Mouse (Mus musculus): ENCODE measurements around the gene Pgam5. TPM values are rescaled to one million over a fixed set of nuclear protein-coding genes. Genes with fewer than 3 reads are reported as not detected.

Gene Pgam5
- polyA plus RNA-seq, 1 experiment from 2014 or later: 94.4 TPM

DNA sequence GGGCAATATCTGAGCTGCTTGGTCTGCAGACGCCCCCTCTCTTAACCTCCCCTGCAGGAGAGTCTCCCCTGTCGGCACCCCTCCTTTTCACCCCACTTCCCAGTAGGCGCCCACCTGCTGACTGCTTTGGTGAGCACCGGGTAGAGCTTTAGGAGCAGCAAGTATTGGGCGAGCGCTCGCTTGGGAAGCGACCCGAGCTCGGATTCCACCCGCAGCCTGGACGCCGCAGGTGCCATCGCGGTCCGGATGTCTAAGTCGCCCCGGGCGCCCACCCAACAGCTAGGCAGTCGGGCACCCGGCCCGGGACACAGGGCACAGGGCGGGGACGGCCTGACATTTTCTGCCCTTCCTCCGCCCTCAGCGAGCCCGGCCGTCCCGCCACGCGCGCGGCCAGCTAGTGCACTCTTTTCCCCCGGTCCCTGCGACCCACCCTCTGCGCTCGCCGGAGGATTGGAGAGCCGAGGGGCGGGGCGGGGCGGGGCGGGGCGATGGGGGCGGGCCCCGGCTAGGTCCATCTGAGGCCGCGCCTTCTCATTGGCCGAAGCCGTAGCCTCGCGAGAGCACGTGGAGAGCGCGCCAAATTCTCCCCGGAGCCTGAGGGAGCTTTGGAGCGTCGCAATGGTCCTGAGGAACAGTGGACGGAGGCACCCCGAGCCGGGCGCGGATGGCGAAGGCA lies 16.2 kb upstream of the Pgam5 start, which contains the start of the genes Pxmp2 and Pole:
Gene Pxmp2, minus strand, starts transcription at position 417 of the 676 bp plus-strand sequence.
Gene Pole, plus strand, starts transcription at position 537 of the 676 bp plus-strand sequence.
- peaks cover 9% of the 10 kb centered on the region for H3K4me1 ChIP-seq (ENCODE audit: control insufficient read depth, insufficient read depth, low read depth, low read length)
- peak; percentile 99 for ATAC-seq
- peak within 1 kb of the TSS; percentile 81 for H3K9ac ChIP-seq (ENCODE audit: low read depth, low read length)
- no peaks in the 10 kb centered on the region for H3K27me3 ChIP-seq (replicated peaks; ENCODE audit: control insufficient read depth, insufficient read depth, low read length)
- peak within 1 kb of the TSS; percentile 99 for H3K4me2 ChIP-seq (ENCODE audit: low read length)
- H3K4me3 ChIP-seq (ENCODE audit: low read length): peak within 1 kb of the TSS; percentile 66
- no peaks in the 10 kb centered on the region for H3K36me3 ChIP-seq (ENCODE audit: control insufficient read depth, insufficient read depth, low read length)
- H3K27ac ChIP-seq (ENCODE audit: low read depth, low read length): 0 out of 2 replicates have a peak within 1 kb of the TSS, but pooled peaks have one; percentile 39
- no peaks in the 10 kb centered on the region for H3K9me3 ChIP-seq (ENCODE audit: control insufficient read depth, low read length)
- 0% methylated on average over 48 of the region's 64 CpGs for WGBS

DNA sequence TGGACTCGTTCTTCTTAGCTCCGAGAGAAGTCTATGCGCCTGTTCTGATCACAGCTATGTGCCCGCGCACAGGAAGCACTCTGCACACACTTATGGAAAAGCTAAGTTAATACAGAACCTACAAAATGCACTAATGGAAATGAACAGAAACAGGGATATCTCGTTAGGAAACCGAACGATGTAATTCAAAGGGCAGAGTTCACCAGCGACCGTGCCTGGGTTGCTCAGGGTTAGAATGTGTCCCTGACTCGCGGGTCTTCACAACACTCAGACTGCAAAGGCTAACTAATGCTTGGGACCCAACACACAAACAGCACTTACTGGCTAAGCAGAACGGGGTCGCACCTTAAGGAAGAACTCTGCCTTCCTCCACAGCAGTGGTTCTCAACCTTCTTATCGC lies 15.4 kb upstream of the Pgam5 start:
- Histone ChIP-seq H3K4me2 (ENCODE audit: low read length) (peak overlapping the region; percentile 99), H3K36me3 (ENCODE audit: control insufficient read depth, insufficient read depth, low read length) (no peaks in the 10 kb centered on the region), H3K9me3 (ENCODE audit: control insufficient read depth, low read length) (no peaks in the 10 kb centered on the region), H3K4me3 (ENCODE audit: low read length) (peak overlapping the region; percentile 66), H3K4me1 (ENCODE audit: control insufficient read depth, insufficient read depth, low read depth, low read length) (peaks cover 9% of the 10 kb centered on the region), H3K9ac (ENCODE audit: low read depth, low read length) (peak overlapping the region; percentile 81; the same call in 1 of the 2 replicates), H3K27ac (ENCODE audit: low read depth, low read length) (no peak overlapping the region), H3K27me3 (replicated peaks; ENCODE audit: control insufficient read depth, insufficient read depth, low read length) (no peaks in the 10 kb centered on the region)
- WGBS: 11% methylated on average over 15 of the region's 15 CpGs
- ATAC-seq: no peak

DNA sequence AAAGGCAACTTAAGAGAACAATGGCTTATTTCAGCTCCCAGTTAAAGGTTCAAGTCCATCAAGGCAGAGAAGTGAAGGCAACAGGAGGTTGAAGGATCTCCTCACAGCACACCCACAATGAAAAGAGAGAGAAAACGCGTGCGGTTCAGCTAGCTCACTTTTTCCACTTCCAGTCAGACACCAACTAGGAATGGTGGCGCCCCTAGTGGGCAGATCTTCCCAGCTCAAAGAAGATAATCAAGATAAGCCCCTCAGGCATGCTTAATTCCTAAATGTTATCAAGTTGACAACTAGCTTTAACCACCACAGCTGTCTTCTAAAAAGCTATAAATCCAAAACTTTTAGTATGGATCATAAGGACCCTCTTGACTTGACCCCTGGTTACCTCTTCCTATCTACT lies 14.8 kb upstream of the Pgam5 start:
- WGBS: 8% methylated on average over 4 of the region's 4 CpGs
- Histone ChIP-seq H3K9ac (ENCODE audit: low read depth, low read length) (no peak overlapping the region), H3K27me3 (replicated peaks; ENCODE audit: control insufficient read depth, insufficient read depth, low read length) (no peaks in the 10 kb centered on the region), H3K27ac (ENCODE audit: low read depth, low read length) (no peak overlapping the region), H3K36me3 (ENCODE audit: control insufficient read depth, insufficient read depth, low read length) (no peaks in the 10 kb centered on the region), H3K4me2 (ENCODE audit: low read length) (peak overlapping the region; percentile 2; the same call in 1 of the 2 replicates), H3K9me3 (ENCODE audit: control insufficient read depth, low read length) (no peaks in the 10 kb centered on the region), H3K4me1 (ENCODE audit: control insufficient read depth, insufficient read depth, low read depth, low read length) (peaks cover 9% of the 10 kb centered on the region), H3K4me3 (ENCODE audit: low read length) (no peak overlapping the region)
- no peak for ATAC-seq

DNA sequence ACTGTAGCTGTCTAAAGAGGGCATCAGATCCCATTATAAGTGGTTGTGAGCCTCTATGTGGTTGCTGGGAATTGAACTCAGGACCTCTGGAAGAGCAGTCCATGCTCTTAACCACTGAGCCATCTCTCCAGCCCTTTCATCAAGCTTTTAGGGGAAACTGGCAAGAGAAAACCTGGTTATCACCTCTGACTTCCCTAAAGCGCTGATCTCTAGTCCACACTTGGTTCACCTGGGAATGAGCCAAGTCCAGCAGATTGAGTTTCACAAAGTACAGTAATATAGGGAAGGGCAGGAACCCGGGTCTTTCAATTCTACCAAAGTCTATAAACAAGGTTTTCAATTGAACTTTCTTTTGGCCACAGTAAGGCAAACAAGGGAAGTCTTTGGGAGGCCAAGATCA lies 12.3 kb upstream of the Pgam5 start:
- no peaks in the 10 kb centered on the region for H3K9me3 ChIP-seq (ENCODE audit: control insufficient read depth, low read length)
- H3K9ac ChIP-seq (ENCODE audit: low read depth, low read length): no peak overlapping the region
- peaks cover 9% of the 10 kb centered on the region for H3K4me1 ChIP-seq (ENCODE audit: control insufficient read depth, insufficient read depth, low read depth, low read length)
- no peak overlapping the region for H3K4me2 ChIP-seq (ENCODE audit: low read length)
- no peak overlapping the region for H3K4me3 ChIP-seq (ENCODE audit: low read length)
- 88% methylated on average over 2 of the region's 2 CpGs for WGBS
- no peak for ATAC-seq
- H3K27me3 ChIP-seq (replicated peaks; ENCODE audit: control insufficient read depth, insufficient read depth, low read length): no peaks in the 10 kb centered on the region
- no peaks in the 10 kb centered on the region for H3K36me3 ChIP-seq (ENCODE audit: control insufficient read depth, insufficient read depth, low read length)
- H3K27ac ChIP-seq (ENCODE audit: low read depth, low read length): no peak overlapping the region

DNA sequence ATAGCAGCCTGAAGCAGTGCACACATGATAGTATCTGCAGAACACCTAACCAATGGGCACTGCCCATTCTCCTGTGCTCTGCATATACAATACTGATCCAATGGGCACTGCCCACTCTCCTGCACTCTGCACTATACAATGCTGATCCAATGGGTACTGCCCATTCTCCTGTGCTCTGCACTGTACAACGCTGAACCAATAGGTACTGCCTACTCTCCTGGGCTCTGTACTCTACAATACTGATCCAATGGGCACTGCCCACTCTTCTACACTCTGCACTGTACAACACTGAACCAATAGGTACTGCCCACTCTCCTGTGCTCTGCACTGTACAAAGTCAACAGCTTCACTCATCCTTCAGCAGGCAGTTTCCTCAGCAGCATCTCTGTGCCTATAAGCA lies 7.2 kb upstream of the Pgam5 start:
- 89% methylated on average over 1 of the region's 1 CpGs for WGBS
- Histone ChIP-seq H3K9ac (ENCODE audit: low read depth, low read length) (no peak overlapping the region), H3K36me3 (ENCODE audit: control insufficient read depth, insufficient read depth, low read length) (no peaks in the 10 kb centered on the region), H3K4me3 (ENCODE audit: low read length) (no peak overlapping the region), H3K9me3 (ENCODE audit: control insufficient read depth, low read length) (no peaks in the 10 kb centered on the region), H3K4me1 (ENCODE audit: control insufficient read depth, insufficient read depth, low read depth, low read length) (no peaks in the 10 kb centered on the region), H3K4me2 (ENCODE audit: low read length) (no peak overlapping the region), H3K27me3 (replicated peaks; ENCODE audit: control insufficient read depth, insufficient read depth, low read length) (no peaks in the 10 kb centered on the region), H3K27ac (ENCODE audit: low read depth, low read length) (no peak overlapping the region)
- ATAC-seq: no peak; the same call in 1 of the 2 replicates

DNA sequence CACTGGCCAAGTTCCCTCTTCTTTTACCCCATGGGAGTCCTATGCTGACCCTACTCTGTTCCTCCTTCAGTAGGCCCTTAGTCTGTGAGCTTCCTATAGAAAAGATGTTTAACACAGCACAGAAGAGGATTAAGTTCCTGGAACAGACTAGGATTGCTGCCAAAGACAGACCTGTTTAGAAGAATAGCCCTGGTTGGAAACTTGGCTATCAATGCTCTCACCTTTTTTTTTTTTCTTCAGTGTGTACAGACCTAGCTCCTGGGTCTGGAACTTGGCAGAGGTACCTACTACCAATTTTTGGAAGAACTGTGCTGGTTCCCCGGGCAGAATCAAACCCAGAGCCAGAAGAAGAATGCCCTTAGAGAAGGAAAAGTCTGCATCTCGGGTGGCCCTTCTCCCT lies 6.7 kb upstream of the Pgam5 start:
- no peak overlapping the region for H3K27ac ChIP-seq (ENCODE audit: low read depth, low read length)
- H3K9me3 ChIP-seq (ENCODE audit: control insufficient read depth, low read length): no peaks in the 10 kb centered on the region
- no peak for ATAC-seq
- H3K36me3 ChIP-seq (ENCODE audit: control insufficient read depth, insufficient read depth, low read length): no peaks in the 10 kb centered on the region
- H3K27me3 ChIP-seq (replicated peaks; ENCODE audit: control insufficient read depth, insufficient read depth, low read length): no peaks in the 10 kb centered on the region
- no peak overlapping the region for H3K4me2 ChIP-seq (ENCODE audit: low read length)
- WGBS: 81% methylated on average over 2 of the region's 2 CpGs
- H3K4me3 ChIP-seq (ENCODE audit: low read length): no peak overlapping the region
- H3K9ac ChIP-seq (ENCODE audit: low read depth, low read length): no peak overlapping the region
- no peaks in the 10 kb centered on the region for H3K4me1 ChIP-seq (ENCODE audit: control insufficient read depth, insufficient read depth, low read depth, low read length)

DNA sequence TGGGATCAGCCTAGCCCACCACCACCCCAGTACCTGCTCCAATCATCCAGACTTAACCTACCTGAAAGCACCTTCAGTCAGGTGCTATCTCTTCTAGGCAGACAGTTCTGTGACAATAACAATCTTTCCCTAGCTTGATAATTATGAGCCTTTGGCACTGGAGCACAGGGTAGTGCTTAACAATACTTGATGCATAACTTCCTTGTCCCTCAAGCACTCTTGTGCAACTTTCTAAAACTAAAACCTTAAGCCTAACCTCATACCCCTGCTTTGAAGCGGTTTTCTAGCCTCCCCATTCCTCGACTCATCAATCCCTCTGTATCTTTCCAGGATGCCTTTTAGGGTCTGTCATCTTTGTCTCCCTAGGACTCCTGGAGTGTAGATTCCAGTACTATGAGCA lies 5.1 kb upstream of the Pgam5 start:
- 74% methylated on average over 2 of the region's 2 CpGs for WGBS
- Histone ChIP-seq H3K36me3 (ENCODE audit: control insufficient read depth, insufficient read depth, low read length) (no peaks in the 10 kb centered on the region), H3K9ac (ENCODE audit: low read depth, low read length) (no peak overlapping the region), H3K27me3 (replicated peaks; ENCODE audit: control insufficient read depth, insufficient read depth, low read length) (no peaks in the 10 kb centered on the region), H3K4me2 (ENCODE audit: low read length) (no peak overlapping the region), H3K4me3 (ENCODE audit: low read length) (no peak overlapping the region), H3K4me1 (ENCODE audit: control insufficient read depth, insufficient read depth, low read depth, low read length) (no peaks in the 10 kb centered on the region), H3K27ac (ENCODE audit: low read depth, low read length) (no peak overlapping the region), H3K9me3 (ENCODE audit: control insufficient read depth, low read length) (no peaks in the 10 kb centered on the region)
- ATAC-seq: no peak

DNA sequence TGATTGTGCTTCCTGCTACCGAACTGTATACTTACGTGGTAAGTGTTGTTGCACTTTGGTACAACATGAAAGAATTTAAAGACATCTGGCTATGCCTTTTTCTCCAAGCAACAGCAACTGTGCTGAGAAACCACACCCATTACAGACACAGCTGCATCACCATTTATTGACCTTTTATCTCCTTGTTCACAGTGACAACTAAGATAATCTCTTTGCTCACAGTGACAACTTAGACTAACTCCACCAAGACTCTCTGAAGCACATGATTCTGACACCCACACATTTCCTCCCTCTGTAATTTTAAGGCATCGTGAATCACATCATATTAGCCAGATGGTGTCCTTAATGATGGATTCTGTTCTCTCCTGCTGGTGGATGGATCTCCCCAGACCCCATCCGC lies 4.4 kb upstream of the Pgam5 start:
- H3K4me3 ChIP-seq (ENCODE audit: low read length): no peak overlapping the region
- H3K27ac ChIP-seq (ENCODE audit: low read depth, low read length): no peak overlapping the region
- no peak for ATAC-seq
- no peaks in the 10 kb centered on the region for H3K36me3 ChIP-seq (ENCODE audit: control insufficient read depth, insufficient read depth, low read length)
- H3K9ac ChIP-seq (ENCODE audit: low read depth, low read length): no peak overlapping the region
- H3K4me1 ChIP-seq (ENCODE audit: control insufficient read depth, insufficient read depth, low read depth, low read length): no peaks in the 10 kb centered on the region
- no peaks in the 10 kb centered on the region for H3K9me3 ChIP-seq (ENCODE audit: control insufficient read depth, low read length)
- H3K4me2 ChIP-seq (ENCODE audit: low read length): no peak overlapping the region
- no peaks in the 10 kb centered on the region for H3K27me3 ChIP-seq (replicated peaks; ENCODE audit: control insufficient read depth, insufficient read depth, low read length)
- 84% methylated on average over 4 of the region's 4 CpGs for WGBS

DNA sequence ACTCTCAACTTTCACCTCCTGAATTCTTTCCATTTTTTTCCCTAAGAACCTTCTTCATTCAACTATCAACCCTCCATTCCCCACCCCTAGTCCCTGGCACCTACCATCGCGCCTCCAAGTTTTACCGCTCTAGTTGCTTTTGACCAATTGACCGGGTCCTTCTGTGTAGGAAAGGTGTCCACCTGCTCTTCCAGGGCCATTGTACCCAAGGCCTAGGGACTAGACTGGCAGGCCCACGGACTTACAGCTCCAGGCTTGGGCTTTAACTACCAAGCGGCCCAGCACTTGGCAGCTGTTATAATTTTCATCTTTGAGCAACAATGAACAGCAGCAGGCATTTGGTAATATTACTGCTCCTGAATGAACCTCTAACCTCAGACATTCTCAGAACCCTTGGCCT lies 529 bp upstream of the Pgam5 start:
- no peaks in the 10 kb centered on the region for H3K27me3 ChIP-seq (replicated peaks; ENCODE audit: control insufficient read depth, insufficient read depth, low read length)
- no peak overlapping the region for H3K4me3 ChIP-seq (ENCODE audit: low read length)
- H3K27ac ChIP-seq (ENCODE audit: low read depth, low read length): no peak overlapping the region
- no peaks in the 10 kb centered on the region for H3K9me3 ChIP-seq (ENCODE audit: control insufficient read depth, low read length)
- WGBS: 94% methylated on average over 6 of the region's 6 CpGs
- 0 out of 2 replicates have a peak, but pooled peaks have one; percentile 28 for ATAC-seq
- H3K4me1 ChIP-seq (ENCODE audit: control insufficient read depth, insufficient read depth, low read depth, low read length): peaks cover 7% of the 10 kb centered on the region
- H3K9ac ChIP-seq (ENCODE audit: low read depth, low read length): no peak overlapping the region
- peaks cover 8% of the 10 kb centered on the region for H3K36me3 ChIP-seq (ENCODE audit: control insufficient read depth, insufficient read depth, low read length)
- no peak overlapping the region for H3K4me2 ChIP-seq (ENCODE audit: low read length)

Data from hindbrain, embryonic 16.5 days (tissue).